Mouse (Mus musculus) heart, adult 2 months (tissue): ENCODE measurements around the gene Lilra5.

Experiments
- CTCF ChIP-seq: fragments of 200-600 bp; IDR thresholded peaks from 2 replicates; pipeline ENCODE4 v1.8.1; 2022; ENCODE audit warnings: antibody characterized with exemption, mild to moderate bottlenecking, moderate library complexity
- POLR2A ChIP-seq: fragments of 200-500 bp; IDR thresholded peaks from 2 replicates; pipeline ENCODE4 v1.6.1; 2011; ENCODE audit warnings: mild to moderate bottlenecking, low read depth, low read length, control low read depth; ENCODE audit not compliant: insufficient read depth

DNA sequence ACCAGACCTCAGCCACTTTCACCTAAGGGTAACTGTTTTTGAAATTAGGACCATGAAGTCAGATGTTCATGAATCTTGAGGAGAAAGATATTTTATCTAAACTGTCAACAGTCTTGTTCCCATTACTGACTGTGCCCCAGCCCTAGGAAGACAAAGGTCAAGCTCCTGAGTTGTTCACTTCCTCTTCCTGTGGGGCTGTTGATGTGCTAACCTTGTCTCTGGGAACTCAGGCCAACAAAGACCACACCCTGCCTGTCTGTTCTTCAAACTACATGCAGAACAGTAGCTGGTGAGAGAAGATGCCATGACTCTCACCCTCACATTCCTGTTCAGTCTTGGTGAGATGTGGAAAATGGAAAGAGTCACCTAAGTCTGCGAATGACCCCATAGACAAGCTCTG is 30.4 kb upstream of the Lilra5 start:
- TF ChIP-seq POLR2A, result no peak
- no peak for TF ChIP-seq CTCF
